ENCODE assay signal across 25 mouse cellular contexts in genomic region chr17:81589791-81590190, GRCm38 (mm10).
DNase-seq lines count a peak whose midpoint lies in the region; ATAC-seq and TF ChIP-seq lines count a peak whose summit lies in the region.
"Had no signal": no experiment of that assay in that cellular context is flagged by ENCODE, and none has a peak within 500 bp of the region (broad histone marks: within the 10 kb centered on the region; RNA-seq: fewer than 3 reads in every experiment).

No protein-coding gene starts in this region.

- DNase-seq in cerebellum, postnatal 10 days, result peak; percentile 8 to 13
- no peak for DNase-seq in cerebellum, adult 11-12 months
- DNase-seq in hindbrain, embryonic 14.5 days (ENCODE audit: low spot score), result no peak
- no peak for DNase-seq in hindbrain, embryonic 11.5 days (ENCODE audit: low spot score)
- peak; percentile 17 for DNase-seq in midbrain, postnatal 0 days (ENCODE audit: low spot score)
- no peak for DNase-seq in midbrain, embryonic 11.5 days (ENCODE audit: low spot score, missing footprints)
- no peak for DNase-seq in hindbrain, postnatal 0 days (ENCODE audit: low spot score)
- DNase-seq: adrenal gland, adult 8-10 months; cerebellum, adult 9-10 months; heart, postnatal 36 days; kidney, adult 11 months; kidney, postnatal 14 days; layer of hippocampus, adult 9-11 months; lung, embryonic 14.5 days; lung, postnatal 14 days; right cerebral cortex, adult 18-20 months; spleen, adult 18-20 months; thymus, postnatal 14 days had no signal

- H3K9me3 ChIP-seq in hindbrain, embryonic 14.5 days (ENCODE audit: control insufficient read depth, low read length), result no peaks in the 10 kb centered on the region
- no peaks in the 10 kb centered on the region for H3K9me3 ChIP-seq in hindbrain, embryonic 11.5 days (ENCODE audit: control insufficient read depth, low read length)
- no peaks in the 10 kb centered on the region for H3K9me3 ChIP-seq in midbrain, postnatal 0 days (ENCODE audit: low read length)
- H3K9me3 ChIP-seq in midbrain, embryonic 11.5 days (ENCODE audit: control insufficient read depth, low read length), result no peaks in the 10 kb centered on the region
- no peaks in the 10 kb centered on the region for H3K9me3 ChIP-seq in hindbrain, postnatal 0 days (ENCODE audit: low read length)
- H3K9me3 ChIP-seq: embryonic facial prominence, embryonic 13.5 days; forebrain, embryonic 10.5 days; forebrain, embryonic 15.5 days; limb, embryonic 12.5 days; liver, embryonic 15.5 days had no signal

- H3K27ac ChIP-seq in hindbrain, embryonic 14.5 days, result 0 out of 2 replicates have a peak overlapping the region, but pooled peaks have one; percentile 34
- no peak overlapping the region for H3K27ac ChIP-seq in hindbrain, embryonic 11.5 days (ENCODE audit: low read depth, low read length)
- H3K27ac ChIP-seq in midbrain, postnatal 0 days (ENCODE audit: low read depth, low read length), result no peak overlapping the region
- H3K27ac ChIP-seq in midbrain, embryonic 11.5 days (ENCODE audit: low read depth, low read length), result no peak overlapping the region
- no peak overlapping the region for H3K27ac ChIP-seq in hindbrain, postnatal 0 days
- H3K27ac ChIP-seq: embryonic facial prominence, embryonic 13.5 days; forebrain, embryonic 10.5 days; forebrain, embryonic 15.5 days; limb, embryonic 12.5 days; liver, embryonic 15.5 days had no signal

- peak; percentile 31; the same call in 1 of the 2 replicates for ATAC-seq in hindbrain, embryonic 14.5 days (ENCODE audit: low FRiP score)
- no peak for ATAC-seq in hindbrain, embryonic 11.5 days (ENCODE audit: low FRiP score)
- ATAC-seq in midbrain, postnatal 0 days (ENCODE audit: low FRiP score), result no peak
- ATAC-seq in midbrain, embryonic 11.5 days (ENCODE audit: low FRiP score), result no peak
- ATAC-seq in hindbrain, postnatal 0 days, result peak; percentile 51; the same call in 1 of the 2 replicates
- ATAC-seq: forebrain, embryonic 15.5 days; inflammation-experienced regulatory T-cells, adult 6 months had no signal

- H3K9ac ChIP-seq in hindbrain, embryonic 14.5 days, result no peak overlapping the region
- H3K9ac ChIP-seq in hindbrain, embryonic 11.5 days (ENCODE audit: low read depth, low read length), result no peak overlapping the region
- no peak overlapping the region for H3K9ac ChIP-seq in midbrain, postnatal 0 days (replicated peaks; ENCODE audit: low read length, poor library complexity, severe bottlenecking)
- H3K9ac ChIP-seq in midbrain, embryonic 11.5 days (ENCODE audit: low read length), result no peak overlapping the region
- no peak overlapping the region for H3K9ac ChIP-seq in hindbrain, postnatal 0 days (replicated peaks; ENCODE audit: low read length)
- H3K9ac ChIP-seq: embryonic facial prominence, embryonic 13.5 days; forebrain, embryonic 15.5 days; limb, embryonic 12.5 days; liver, embryonic 15.5 days; lung, embryonic 14.5 days had no signal

- H3K4me3 ChIP-seq in hindbrain, embryonic 14.5 days (replicated peaks; ENCODE audit: low read length), result no peak overlapping the region
- no peak overlapping the region for H3K4me3 ChIP-seq in hindbrain, embryonic 11.5 days (ENCODE audit: low read depth, low read length)
- H3K4me3 ChIP-seq in midbrain, postnatal 0 days (ENCODE audit: low read depth, low read length), result no peak overlapping the region
- no peak overlapping the region for H3K4me3 ChIP-seq in midbrain, embryonic 11.5 days (ENCODE audit: low read depth, low read length)
- H3K4me3 ChIP-seq in hindbrain, postnatal 0 days (ENCODE audit: low read length), result no peak overlapping the region
- H3K4me3 ChIP-seq: embryonic facial prominence, embryonic 13.5 days; forebrain, embryonic 10.5 days; forebrain, embryonic 15.5 days; limb, embryonic 12.5 days; liver, embryonic 15.5 days had no signal

- WGBS in hindbrain, embryonic 14.5 days, result 63% methylated on average over 7 of the region's 7 CpGs
- 75% methylated on average over 7 of the region's 7 CpGs for WGBS in hindbrain, embryonic 11.5 days
- 64% methylated on average over 7 of the region's 7 CpGs for WGBS in midbrain, postnatal 0 days
- 85% methylated on average over 7 of the region's 7 CpGs for WGBS in midbrain, embryonic 11.5 days
- WGBS in hindbrain, postnatal 0 days, result 44% methylated on average over 7 of the region's 7 CpGs

- H3K4me1 ChIP-seq in hindbrain, embryonic 14.5 days (replicated peaks; ENCODE audit: control insufficient read depth, insufficient read depth, low read length), result no peaks in the 10 kb centered on the region
- H3K4me1 ChIP-seq in hindbrain, embryonic 11.5 days (replicated peaks; ENCODE audit: control insufficient read depth, insufficient read depth, low read length), result no peaks in the 10 kb centered on the region
- no peaks in the 10 kb centered on the region for H3K4me1 ChIP-seq in midbrain, postnatal 0 days (ENCODE audit: insufficient read depth, low read length)
- no peaks in the 10 kb centered on the region for H3K4me1 ChIP-seq in midbrain, embryonic 11.5 days (ENCODE audit: control insufficient read depth, insufficient read depth, low read length)
- H3K4me1 ChIP-seq in hindbrain, postnatal 0 days (ENCODE audit: insufficient read depth, low read length), result no peaks in the 10 kb centered on the region
- H3K4me1 ChIP-seq: embryonic facial prominence, embryonic 13.5 days; forebrain, embryonic 10.5 days; forebrain, embryonic 15.5 days; limb, embryonic 12.5 days; liver, embryonic 15.5 days had no signal

- TF ChIP-seq CTCF in midbrain, postnatal 0 days (IDR thresholded peaks at IDR 0.05), result no peak
- TF ChIP-seq CTCF in hindbrain, postnatal 0 days (IDR thresholded peaks at IDR 0.05; ENCODE audit: low read depth), result no peak

- H3K4me2 ChIP-seq in hindbrain, embryonic 14.5 days (replicated peaks), result no peak overlapping the region
- no peak overlapping the region for H3K4me2 ChIP-seq in hindbrain, embryonic 11.5 days (replicated peaks; ENCODE audit: low read depth, low read length)
- H3K4me2 ChIP-seq in midbrain, postnatal 0 days (ENCODE audit: low read depth, low read length, poor library complexity, severe bottlenecking), result no peak overlapping the region
- H3K4me2 ChIP-seq in midbrain, embryonic 11.5 days, result no peak overlapping the region
- no peak overlapping the region for H3K4me2 ChIP-seq in hindbrain, postnatal 0 days (ENCODE audit: low read depth, low read length)
- H3K4me2 ChIP-seq: embryonic facial prominence, embryonic 13.5 days; forebrain, embryonic 15.5 days; limb, embryonic 12.5 days; liver, embryonic 15.5 days; lung, embryonic 14.5 days had no signal

- no peaks in the 10 kb centered on the region for H3K36me3 ChIP-seq in hindbrain, embryonic 14.5 days (replicated peaks; ENCODE audit: control insufficient read depth, insufficient read depth)
- no peaks in the 10 kb centered on the region for H3K36me3 ChIP-seq in hindbrain, embryonic 11.5 days (ENCODE audit: control insufficient read depth, insufficient read depth, low read length)
- H3K36me3 ChIP-seq in midbrain, postnatal 0 days (ENCODE audit: insufficient read depth, low read length), result no peaks in the 10 kb centered on the region
- H3K36me3 ChIP-seq in midbrain, embryonic 11.5 days (ENCODE audit: control insufficient read depth, insufficient read depth, low read length), result no peaks in the 10 kb centered on the region
- H3K36me3 ChIP-seq in hindbrain, postnatal 0 days (ENCODE audit: insufficient read depth, low read length), result no peaks in the 10 kb centered on the region
- H3K36me3 ChIP-seq: embryonic facial prominence, embryonic 13.5 days; forebrain, embryonic 10.5 days; forebrain, embryonic 15.5 days; G1E; limb, embryonic 12.5 days; liver, embryonic 15.5 days had no signal

- H3K27me3 ChIP-seq in hindbrain, embryonic 14.5 days (ENCODE audit: control insufficient read depth, insufficient read depth, low read length), result no peaks in the 10 kb centered on the region
- no peaks in the 10 kb centered on the region for H3K27me3 ChIP-seq in hindbrain, embryonic 11.5 days (ENCODE audit: control insufficient read depth, insufficient read depth, low read length)
- no peaks in the 10 kb centered on the region for H3K27me3 ChIP-seq in midbrain, postnatal 0 days (ENCODE audit: insufficient read depth, low read length)
- no peaks in the 10 kb centered on the region for H3K27me3 ChIP-seq in midbrain, embryonic 11.5 days (ENCODE audit: control insufficient read depth, insufficient read depth, low read length)
- no peaks in the 10 kb centered on the region for H3K27me3 ChIP-seq in hindbrain, postnatal 0 days (ENCODE audit: insufficient read depth, low read length)
- H3K27me3 ChIP-seq: embryonic facial prominence, embryonic 13.5 days; forebrain, embryonic 15.5 days; limb, embryonic 12.5 days; liver, embryonic 15.5 days had no signal

Comparison
In these comparisons a context has a peak if more than half of its experiments do, and no peak if none do; other contexts are left out.
1. DNase-seq: peak in cerebellum, postnatal 10 days (2 of 2) and midbrain, postnatal 0 days (single experiment); none in cerebellum, adult 11-12 months (single experiment), hindbrain, embryonic 14.5 days (single experiment), hindbrain, embryonic 11.5 days (single experiment), midbrain, embryonic 11.5 days (single experiment) and hindbrain, postnatal 0 days (single experiment).
2. ATAC-seq: peak in hindbrain, embryonic 14.5 days (single experiment) and hindbrain, postnatal 0 days (single experiment); none in hindbrain, embryonic 11.5 days (single experiment), midbrain, postnatal 0 days (single experiment) and midbrain, embryonic 11.5 days (single experiment).